Mouse (Mus musculus): ENCODE measurements around the gene Hist1h3g. TPM values are rescaled to one million over a fixed set of nuclear protein-coding genes. Genes with fewer than 3 reads are reported as not detected.
"Not testable (repeated sequence)": the region's sequence is repeated elsewhere in the genome, so short reads cannot be mapped to it uniquely, and the experiment has no call there.

The Hist1h3g gene
- polyA plus RNA-seq, 1 experiment from 2014 or later = 17.1 TPM

DNA sequence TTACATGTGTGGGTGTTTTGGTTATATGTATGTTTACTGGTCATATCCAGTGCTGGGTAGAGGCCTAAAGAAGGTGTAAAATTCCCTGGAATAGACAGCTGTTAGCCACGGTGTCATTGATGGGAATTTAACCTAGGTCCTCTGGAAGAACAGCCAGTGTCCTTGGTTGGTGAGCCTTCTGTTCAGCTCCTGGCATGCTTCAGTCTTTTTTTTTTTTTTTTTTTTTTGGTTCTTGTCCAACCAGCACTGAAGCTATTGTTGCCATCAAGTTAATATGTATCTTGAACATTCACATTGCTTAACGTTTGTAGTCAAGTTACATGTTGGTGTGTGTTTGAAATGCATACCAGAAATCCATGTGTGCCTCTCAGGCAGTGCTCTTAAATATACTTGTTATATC, 29.3 kb downstream of the Hist1h3g start:
- Histone ChIP-seq H3K9me3 (replicated peaks) (no peaks in the 10 kb centered on the region), H3K4me1 (replicated peaks) (peaks cover 49% of the 10 kb centered on the region), H3K9ac (no peak overlapping the region), H3K36me3 (no peaks in the 10 kb centered on the region), H3K4me3 (replicated peaks) (no peak overlapping the region), H3K27ac (peak overlapping the region; percentile 98), H3K27me3 (no peaks in the 10 kb centered on the region), H3K4me2 (no peak overlapping the region)
- 88% methylated on average over 2 of the region's 2 CpGs for WGBS (ENCODE audit: insufficient replicate concordance)
- no peak for ATAC-seq (ENCODE audit: low read depth)
- no peak for DNase-seq

DNA sequence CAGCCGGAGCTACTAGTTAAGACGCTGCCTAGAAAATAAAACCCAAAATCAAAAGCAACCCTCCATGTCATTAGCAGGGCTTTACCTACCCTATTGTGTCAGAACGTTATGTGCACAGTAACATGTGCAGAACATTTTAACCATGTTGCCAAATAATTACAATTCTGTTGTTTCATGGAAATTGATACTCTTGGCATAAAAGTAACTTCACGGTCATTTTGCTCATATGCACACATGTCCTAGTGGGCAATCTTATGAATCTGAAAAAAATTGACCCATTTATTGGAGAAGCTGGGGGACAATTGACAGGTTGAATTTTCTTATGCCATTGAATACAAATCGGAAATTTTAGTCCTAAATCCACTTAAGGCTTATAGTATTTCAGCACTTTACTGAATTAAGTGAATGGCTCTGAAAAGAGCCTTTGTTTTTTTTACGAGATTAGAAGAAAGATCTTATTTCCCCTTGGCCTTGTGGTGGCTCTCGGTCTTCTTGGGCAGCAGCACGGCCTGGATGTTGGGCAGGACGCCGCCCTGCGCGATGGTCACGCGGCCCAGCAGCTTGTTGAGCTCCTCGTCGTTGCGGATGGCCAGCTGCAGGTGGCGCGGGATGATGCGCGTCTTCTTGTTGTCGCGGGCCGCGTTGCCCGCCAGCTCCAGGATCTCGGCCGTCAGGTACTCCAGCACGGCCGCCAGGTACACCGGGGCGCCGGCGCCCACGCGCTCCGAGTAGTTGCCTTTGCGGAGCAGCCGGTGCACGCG, 35.2 kb downstream of the Hist1h3g start:
- Histone ChIP-seq H3K27ac (peak overlapping the region; percentile 96), H3K4me3 (replicated peaks) (peak overlapping the region; percentile 55), H3K4me1 (replicated peaks) (peaks cover 36% of the 10 kb centered on the region), H3K4me2 (peak overlapping the region; percentile 70), H3K9ac (peak overlapping the region; percentile 80)
- under 1% methylated on average over 26 of the region's 41 CpGs for WGBS (ENCODE audit: insufficient replicate concordance)
- DNase-seq; H3K36me3 ChIP-seq; ATAC-seq (ENCODE audit: low read depth); H3K27me3 ChIP-seq; H3K9me3 ChIP-seq (replicated peaks): not testable (repeated sequence)

DNA sequence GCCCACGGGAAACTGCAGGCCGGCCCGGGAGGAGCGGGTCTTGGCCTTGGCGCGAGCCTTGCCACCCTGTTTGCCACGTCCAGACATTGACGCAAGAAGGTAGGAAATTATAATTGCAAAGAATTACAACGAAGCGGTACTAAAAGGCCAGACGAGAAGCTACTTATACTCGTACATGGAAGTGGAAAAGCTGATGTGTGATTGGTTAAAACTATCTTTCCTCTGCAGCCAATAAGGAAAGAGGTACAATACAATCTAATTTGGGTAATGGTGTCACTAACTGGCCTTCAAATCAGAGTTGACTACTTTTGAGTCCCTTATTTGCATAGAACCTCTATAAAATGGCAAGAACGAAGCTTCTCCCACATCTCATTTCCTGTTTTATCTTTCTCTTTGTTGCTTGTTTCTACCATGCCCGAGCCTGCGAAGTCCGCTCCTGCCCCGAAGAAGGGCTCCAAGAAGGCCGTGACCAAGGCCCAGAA, 35.8 kb downstream of the Hist1h3g start, which contains the start of the genes Hist1h2ae and Hist1h2bg:
Hist1h2ae (minus strand) TSS at position 199 of the 482 bp plus-strand sequence.
Hist1h2bg (plus strand) TSS at position 375 of the 482 bp plus-strand sequence.
- peaks cover 33% of the 10 kb centered on the region for H3K4me1 ChIP-seq (replicated peaks)
- peak within 1 kb of the TSS; percentile 96 for H3K27ac ChIP-seq
- peak; percentile 88 for DNase-seq
- WGBS (ENCODE audit: insufficient replicate concordance) = under 1% methylated on average over 18 of the region's 18 CpGs
- H3K9ac ChIP-seq = peak within 1 kb of the TSS; percentile 92
- ATAC-seq (ENCODE audit: low read depth) = peak; percentile 78
- peak within 1 kb of the TSS; percentile 64 for H3K4me3 ChIP-seq (replicated peaks)
- H3K36me3 ChIP-seq = no peaks in the 10 kb centered on the region
- peak within 1 kb of the TSS; percentile 81 for H3K4me2 ChIP-seq
- H3K9me3 ChIP-seq (replicated peaks) = no peaks in the 10 kb centered on the region
- H3K27me3 ChIP-seq = no peaks in the 10 kb centered on the region

DNA sequence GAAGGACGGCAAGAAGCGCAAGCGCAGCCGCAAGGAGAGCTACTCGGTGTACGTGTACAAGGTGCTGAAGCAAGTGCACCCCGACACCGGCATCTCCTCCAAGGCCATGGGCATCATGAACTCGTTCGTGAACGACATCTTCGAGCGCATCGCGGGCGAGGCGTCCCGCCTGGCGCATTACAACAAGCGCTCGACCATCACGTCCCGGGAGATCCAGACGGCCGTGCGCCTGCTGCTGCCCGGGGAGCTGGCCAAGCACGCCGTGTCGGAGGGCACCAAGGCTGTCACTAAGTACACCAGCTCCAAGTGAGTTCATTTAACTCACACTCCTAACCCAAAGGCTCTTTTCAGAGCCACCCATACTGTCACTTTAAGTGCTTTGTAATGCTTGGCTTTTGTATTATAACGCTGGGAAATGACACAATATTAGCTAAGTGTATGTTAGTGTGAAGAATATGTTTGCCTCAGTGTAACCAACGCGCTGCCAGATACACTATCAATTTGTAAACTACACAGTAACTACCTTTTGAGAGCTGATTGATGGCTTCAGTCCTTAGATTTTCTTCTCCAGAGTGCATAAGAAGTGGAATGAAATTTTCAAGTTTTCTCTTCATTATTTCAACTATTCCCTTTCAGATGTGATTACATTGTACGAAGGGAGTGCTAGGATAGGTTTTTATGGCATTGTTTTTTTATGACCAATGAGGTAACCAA, 36.4 kb downstream of the Hist1h3g start:
- Histone ChIP-seq H3K4me1 (replicated peaks) (peaks cover 39% of the 10 kb centered on the region), H3K9ac (peak overlapping the region; percentile 92), H3K27ac (peak overlapping the region; percentile 96), H3K4me2 (peak overlapping the region; percentile 81), H3K4me3 (replicated peaks) (peak overlapping the region; percentile 64)
- not testable (repeated sequence) for H3K9me3 ChIP-seq (replicated peaks); H3K27me3 ChIP-seq; H3K36me3 ChIP-seq
- 1% methylated on average over 12 of the region's 34 CpGs for WGBS (ENCODE audit: insufficient replicate concordance)
- DNase-seq (peak; percentile 64), ATAC-seq (ENCODE audit: low read depth) (peak; percentile 3; the same call in 1 of the 2 replicates)

DNA sequence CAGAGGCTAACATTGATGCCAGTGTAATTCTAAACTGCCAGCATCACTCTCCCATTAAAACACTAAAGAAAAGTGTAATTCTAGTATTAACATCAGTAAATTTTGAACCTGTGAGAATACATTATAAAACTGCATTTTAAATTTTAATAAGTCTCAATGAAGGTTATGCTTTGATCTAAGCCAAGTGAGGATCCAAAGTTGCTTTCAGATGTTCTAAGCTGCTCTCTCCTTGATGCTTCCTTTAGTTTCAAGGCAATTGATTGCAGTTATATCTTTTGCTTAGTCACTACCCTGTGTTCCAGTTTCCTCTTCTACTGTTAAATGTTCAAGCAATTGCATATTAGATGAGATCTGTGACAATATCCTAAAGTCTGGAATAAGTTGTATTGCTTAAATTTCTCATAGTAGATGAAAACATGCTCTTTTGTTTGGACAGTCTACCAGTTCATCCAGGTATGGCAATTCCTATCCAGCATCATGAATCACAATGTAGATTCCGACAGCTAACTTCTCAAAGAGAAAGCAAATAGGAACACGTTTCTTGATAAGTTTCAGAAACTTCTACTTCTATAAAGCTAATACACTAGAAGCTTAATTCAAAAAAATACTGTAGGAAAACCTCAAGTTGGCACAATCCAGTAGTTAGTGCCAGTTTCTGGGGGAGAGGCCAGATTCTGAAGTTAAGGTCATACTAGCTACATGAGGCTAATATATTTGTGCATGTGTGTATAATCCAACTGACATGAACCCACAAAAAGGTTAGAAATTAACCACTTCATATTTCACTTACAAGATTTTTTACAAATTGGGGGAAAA, 37.2 kb downstream of the Hist1h3g start:
- WGBS (ENCODE audit: insufficient replicate concordance) = 30% methylated on average over 2 of the region's 2 CpGs
- DNase-seq = no peak
- Histone ChIP-seq H3K4me3 (replicated peaks) (peak overlapping the region; percentile 64), H3K9ac (peak overlapping the region; percentile 92), H3K9me3 (replicated peaks) (no peaks in the 10 kb centered on the region), H3K4me1 (replicated peaks) (peaks cover 42% of the 10 kb centered on the region), H3K36me3 (no peaks in the 10 kb centered on the region), H3K4me2 (peak overlapping the region; percentile 81), H3K27ac (peak overlapping the region; percentile 96), H3K27me3 (no peaks in the 10 kb centered on the region)
- no peak for ATAC-seq (ENCODE audit: low read depth)

DNA sequence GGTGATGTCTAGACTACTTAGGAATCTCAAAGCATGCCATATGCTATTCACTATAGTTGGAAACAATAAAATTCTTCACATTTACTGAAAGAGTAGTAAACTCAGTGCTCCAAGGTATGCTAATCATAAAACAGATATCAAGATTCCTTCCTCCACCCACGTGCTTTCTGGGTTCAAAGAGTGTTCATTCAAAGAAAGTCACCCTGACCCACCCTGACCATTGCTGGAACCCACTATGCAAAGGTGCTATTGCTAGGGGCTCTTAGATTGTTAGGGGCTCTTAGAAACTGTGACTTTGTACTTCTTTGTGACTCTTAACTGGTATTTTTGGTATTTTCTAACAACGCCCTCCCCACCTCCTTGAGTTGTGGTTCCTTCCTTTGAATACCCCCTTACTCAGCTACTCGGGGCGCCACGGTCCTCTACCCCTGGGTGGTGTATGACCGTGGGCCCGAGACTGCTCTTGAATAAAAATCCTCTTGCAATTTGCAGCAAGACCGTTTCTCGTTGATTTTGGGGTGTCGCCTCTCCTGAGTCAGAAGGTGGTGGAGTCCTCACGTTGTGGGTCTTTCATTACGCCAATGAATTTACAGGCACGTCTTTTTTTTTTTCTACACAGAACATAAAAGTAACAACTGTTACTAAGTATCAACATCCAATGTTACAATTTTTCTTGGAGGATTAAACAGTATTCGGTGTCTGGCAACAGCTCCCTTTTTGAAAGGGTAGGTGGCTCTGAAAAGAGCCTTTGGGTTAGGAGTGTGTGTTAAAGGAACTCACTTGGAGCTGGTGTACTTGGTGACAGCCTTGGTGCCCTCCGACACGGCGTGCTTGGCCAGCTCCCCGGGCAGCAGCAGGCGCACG, 38.0 kb downstream of the Hist1h3g start:
- Histone ChIP-seq H3K4me2 (peak overlapping the region; percentile 81), H3K4me3 (replicated peaks) (peak overlapping the region; percentile 64), H3K27ac (peak overlapping the region; percentile 96), H3K9ac (peak overlapping the region; percentile 92), H3K4me1 (replicated peaks) (peaks cover 42% of the 10 kb centered on the region)
- 5% methylated on average over 20 of the region's 20 CpGs for WGBS (ENCODE audit: insufficient replicate concordance)
- not testable (repeated sequence) for H3K36me3 ChIP-seq; H3K9me3 ChIP-seq (replicated peaks); ATAC-seq (ENCODE audit: low read depth); H3K27me3 ChIP-seq; DNase-seq

DNA sequence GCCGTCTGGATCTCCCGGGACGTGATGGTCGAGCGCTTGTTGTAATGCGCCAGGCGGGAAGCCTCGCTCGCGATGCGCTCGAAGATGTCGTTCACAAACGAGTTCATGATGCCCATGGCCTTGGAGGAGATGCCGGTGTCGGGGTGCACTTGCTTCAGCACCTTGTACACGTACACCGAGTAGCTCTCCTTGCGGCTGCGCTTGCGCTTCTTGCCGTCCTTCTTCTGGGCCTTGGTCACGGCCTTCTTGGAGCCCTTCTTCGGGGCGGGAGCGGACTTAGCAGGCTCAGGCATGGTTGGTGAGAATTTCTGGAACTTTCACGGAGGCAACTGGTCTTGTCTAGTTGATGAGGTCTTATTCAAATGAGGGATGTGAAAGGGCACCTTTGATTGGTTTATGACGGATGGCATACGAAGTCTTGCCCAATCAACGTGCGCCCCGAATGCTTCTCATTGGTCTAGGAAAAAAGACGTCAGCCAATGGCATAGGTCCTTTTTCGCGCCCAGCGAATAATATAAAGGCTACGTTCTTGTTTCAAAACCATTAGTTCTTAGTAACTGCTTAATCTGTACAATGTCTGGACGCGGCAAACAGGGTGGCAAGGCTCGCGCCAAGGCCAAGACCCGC, 38.8 kb downstream of the Hist1h3g start, which contains the start of the genes Hist1h2bf and Hist1h2ad:
Hist1h2bf (minus strand) TSS at position 299 of the 627 bp plus-strand sequence.
Hist1h2ad (plus strand) TSS at position 484 of the 627 bp plus-strand sequence.
- Histone ChIP-seq H3K27ac (peak within 1 kb of the TSS; percentile 97), H3K4me3 (replicated peaks) (peak within 1 kb of the TSS; percentile 64), H3K9ac (peak within 1 kb of the TSS; percentile 92), H3K4me2 (peak within 1 kb of the TSS; percentile 81), H3K4me1 (replicated peaks) (peaks cover 45% of the 10 kb centered on the region)
- H3K9me3 ChIP-seq (replicated peaks); H3K36me3 ChIP-seq; H3K27me3 ChIP-seq: not testable (repeated sequence)
- ATAC-seq (ENCODE audit: low read depth) = peak; percentile 77
- DNase-seq = peak; percentile 93
- WGBS (ENCODE audit: insufficient replicate concordance) = under 1% methylated on average over 42 of the region's 42 CpGs

DNA sequence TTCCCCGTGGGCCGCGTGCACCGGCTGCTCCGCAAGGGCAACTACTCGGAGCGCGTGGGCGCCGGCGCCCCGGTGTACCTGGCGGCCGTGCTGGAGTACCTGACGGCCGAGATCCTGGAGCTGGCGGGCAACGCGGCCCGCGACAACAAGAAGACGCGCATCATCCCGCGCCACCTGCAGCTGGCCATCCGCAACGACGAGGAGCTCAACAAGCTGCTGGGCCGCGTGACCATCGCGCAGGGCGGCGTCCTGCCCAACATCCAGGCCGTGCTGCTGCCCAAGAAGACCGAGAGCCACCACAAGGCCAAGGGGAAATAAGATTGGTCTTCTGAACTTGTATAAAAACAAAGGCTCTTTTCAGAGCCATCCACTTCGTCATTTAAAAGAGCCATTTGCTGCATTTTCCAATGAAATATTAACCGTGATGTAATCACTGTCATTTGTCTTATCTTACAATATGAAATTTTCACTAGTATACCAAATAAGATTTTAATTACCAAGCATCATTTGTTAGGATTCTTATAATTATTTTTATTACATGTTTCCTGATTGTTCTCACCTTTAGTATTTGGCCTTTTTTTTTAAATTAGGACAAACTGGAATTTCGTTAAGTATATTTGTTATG, 39.4 kb downstream of the Hist1h3g start:
- Histone ChIP-seq H3K9ac (peak overlapping the region; percentile 83), H3K4me2 (peak overlapping the region; percentile 59), H3K4me3 (replicated peaks) (peak overlapping the region; percentile 62), H3K27ac (peak overlapping the region; percentile 97), H3K4me1 (replicated peaks) (peaks cover 45% of the 10 kb centered on the region)
- not testable (repeated sequence) for DNase-seq; ATAC-seq (ENCODE audit: low read depth); H3K27me3 ChIP-seq; H3K36me3 ChIP-seq; H3K9me3 ChIP-seq (replicated peaks)
- under 1% methylated on average over 11 of the region's 39 CpGs for WGBS (ENCODE audit: insufficient replicate concordance)

DNA sequence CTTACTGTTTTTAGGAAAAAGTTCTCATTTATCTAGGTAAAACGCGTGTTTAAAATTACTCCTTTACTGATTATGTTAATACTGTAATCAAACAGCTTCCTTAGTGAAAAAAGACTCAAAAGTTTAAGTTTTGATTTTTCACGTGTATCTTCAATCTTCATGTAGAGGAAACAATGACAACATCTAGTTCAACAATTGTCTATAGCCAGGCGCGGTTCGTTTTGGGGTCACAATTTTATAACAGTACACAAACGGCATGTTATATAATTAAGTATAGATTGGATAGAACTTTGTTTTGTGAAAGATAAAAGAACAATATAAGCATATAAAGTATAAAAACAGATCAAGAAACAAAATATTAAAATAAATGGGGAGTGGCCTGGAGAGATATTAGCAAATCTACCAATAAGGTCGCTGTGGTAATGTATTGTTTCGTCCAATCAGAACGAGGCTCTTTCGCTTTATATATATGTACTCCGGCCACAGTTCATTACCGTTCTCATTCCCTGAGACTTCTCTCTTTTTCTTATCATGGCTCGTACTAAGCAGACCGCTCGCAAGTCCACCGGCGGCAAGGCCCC, 40.1 kb downstream of the Hist1h3g start, which contains the start of gene Hist1h3d:
Hist1h3d (plus strand) TSS at position 493 of the 581 bp plus-strand sequence.
- Histone ChIP-seq H3K27me3 (no peaks in the 10 kb centered on the region), H3K4me3 (replicated peaks) (peak within 1 kb of the TSS; percentile 62), H3K36me3 (no peaks in the 10 kb centered on the region), H3K9ac (peak within 1 kb of the TSS; percentile 83), H3K4me2 (peak within 1 kb of the TSS; percentile 74), H3K27ac (peak within 1 kb of the TSS; percentile 97), H3K4me1 (replicated peaks) (peaks cover 43% of the 10 kb centered on the region), H3K9me3 (replicated peaks) (no peaks in the 10 kb centered on the region)
- peak; percentile 29 for ATAC-seq (ENCODE audit: low read depth)
- peak; percentile 83 for DNase-seq
- under 1% methylated on average over 18 of the region's 18 CpGs for WGBS (ENCODE audit: insufficient replicate concordance)

All from liver, embryonic 13.5 days (tissue).